Mouse (Mus musculus) cerebellum, adult 11-12 months (tissue): ENCODE measurements around the gene Reep1.
A peak's percentile ranks its signal among the peaks of the same experiment; 100 is the strongest.
"Not testable (repeated sequence)": the region's sequence is repeated elsewhere in the genome, so short reads cannot be mapped to it uniquely, and the experiment has no call there.

Experiments used
- DNase-seq: peaks from one replicate; pipeline ENCODE4 v3.0.0; 2022

Gene Reep1

DNA sequence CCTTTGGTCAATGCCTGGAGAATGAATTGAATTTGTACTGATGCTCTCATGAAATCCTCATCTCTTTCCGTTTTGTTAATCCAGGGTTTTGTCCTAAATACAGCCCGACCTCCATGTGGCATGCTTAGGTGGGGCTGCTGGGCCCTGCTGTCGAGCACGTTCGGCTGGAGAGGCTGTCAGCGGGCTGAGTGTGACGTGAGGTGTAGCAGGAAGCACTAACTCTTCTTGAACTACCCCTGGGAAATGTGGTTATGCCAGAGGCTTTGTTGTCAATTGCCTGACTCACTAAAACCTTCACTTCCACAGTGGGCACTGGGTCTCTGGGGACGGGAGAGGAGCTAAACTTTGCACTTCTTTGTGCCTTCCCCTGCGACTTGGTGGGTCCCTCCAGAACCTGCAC is 81.0 kb downstream of the Reep1 start:
- no peak for DNase-seq

DNA sequence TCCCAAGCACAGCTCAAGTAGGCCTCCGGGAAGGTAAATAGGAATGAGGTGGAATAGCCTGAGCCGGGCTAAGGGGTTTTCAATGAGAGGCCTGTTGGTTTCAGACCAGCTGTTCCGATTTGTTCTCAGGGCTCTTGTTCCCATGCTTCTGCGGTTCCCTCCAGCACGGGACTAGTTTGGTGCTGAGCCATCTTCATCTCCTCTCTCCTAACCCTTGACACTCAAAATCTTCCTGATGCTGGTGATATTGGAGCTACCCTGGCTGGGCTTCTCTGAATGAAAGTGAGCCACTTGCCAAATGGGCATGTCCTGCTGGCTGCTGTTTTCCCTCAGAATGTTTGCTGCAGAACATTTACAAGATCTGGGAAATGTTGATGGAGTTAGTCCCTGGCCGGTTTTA is 84.4 kb downstream of the Reep1 start:
- DNase-seq = no peak

DNA sequence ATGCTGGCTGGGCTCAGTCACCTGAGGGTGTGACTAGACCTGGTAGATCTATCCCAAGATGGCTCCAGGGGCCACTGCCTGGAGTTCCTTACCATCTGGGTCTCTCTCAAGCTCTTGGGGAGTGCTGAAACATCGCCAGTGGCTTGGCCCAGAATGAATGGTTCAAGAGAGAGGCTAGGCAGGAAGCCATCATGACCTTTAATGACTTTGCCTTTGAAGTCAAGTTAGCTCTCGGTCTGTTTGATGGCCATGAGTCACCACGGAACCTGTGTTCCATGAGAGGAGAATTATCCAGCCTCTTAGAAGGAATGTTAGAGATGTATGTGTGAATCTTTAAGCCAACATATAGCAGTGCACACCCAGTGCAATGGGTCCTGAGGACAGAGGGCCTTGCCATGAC is 92.0 kb downstream of the Reep1 start:
- DNase-seq = no peak

DNA sequence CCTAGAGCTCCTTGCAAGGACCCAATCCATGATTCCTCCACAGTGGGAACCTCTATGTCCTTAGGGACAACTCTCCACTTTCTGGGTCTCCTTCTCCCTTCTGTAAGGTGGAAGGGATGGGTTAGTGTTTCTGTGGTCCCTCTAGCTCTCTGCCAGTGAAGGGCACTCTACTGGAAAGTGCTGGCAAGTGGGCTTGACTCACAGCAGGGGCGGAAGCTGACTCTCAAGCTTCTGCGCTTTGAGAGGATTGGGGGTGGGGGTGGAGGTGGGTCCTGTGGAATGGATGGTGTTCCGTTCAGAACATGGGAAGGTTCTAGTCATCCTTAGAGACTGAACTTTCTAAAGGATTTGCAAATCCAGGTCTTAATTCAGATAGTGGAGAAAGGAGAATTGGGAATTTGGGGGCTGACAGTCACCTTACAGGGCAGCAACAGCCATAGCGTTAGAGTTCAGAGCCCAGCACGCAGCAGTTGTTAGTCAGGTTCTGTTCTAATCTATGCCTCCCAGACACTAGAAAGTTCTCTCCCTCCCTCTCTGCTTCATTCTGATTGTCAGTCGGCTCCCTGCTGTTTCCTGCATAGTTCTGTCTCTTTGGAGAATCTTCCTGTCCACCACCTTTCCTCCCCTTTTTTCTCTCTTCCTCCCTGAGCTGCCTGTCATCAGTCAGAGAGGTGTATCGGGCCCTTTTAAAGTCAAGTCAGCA is 93.8 kb downstream of the Reep1 start:
- no peak for DNase-seq

DNA sequence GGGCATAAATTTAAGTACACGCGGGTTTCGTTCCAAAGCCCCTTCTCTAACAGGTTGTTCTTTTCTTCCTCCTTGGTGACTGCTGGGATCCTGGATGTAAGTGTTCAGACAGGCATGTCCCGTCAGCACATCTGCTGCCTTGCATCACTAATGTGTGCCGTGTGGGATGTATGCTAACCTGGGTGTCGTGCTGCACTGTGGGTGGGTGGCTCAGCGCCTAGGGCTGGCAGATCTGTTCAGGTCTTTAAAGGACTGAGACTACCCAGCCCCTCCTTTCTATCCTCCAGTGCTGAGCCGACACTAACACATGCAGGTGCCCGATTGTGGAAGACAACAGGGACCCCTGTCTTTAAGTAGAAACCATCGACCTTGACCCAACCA is 94.3 kb downstream of the Reep1 start:
- no peak for DNase-seq

- DNase-seq = no peak
These were observed 96.2 kb downstream of the Reep1 start for GRCm38 (mm10) chr6:71803609-71804008.

DNA sequence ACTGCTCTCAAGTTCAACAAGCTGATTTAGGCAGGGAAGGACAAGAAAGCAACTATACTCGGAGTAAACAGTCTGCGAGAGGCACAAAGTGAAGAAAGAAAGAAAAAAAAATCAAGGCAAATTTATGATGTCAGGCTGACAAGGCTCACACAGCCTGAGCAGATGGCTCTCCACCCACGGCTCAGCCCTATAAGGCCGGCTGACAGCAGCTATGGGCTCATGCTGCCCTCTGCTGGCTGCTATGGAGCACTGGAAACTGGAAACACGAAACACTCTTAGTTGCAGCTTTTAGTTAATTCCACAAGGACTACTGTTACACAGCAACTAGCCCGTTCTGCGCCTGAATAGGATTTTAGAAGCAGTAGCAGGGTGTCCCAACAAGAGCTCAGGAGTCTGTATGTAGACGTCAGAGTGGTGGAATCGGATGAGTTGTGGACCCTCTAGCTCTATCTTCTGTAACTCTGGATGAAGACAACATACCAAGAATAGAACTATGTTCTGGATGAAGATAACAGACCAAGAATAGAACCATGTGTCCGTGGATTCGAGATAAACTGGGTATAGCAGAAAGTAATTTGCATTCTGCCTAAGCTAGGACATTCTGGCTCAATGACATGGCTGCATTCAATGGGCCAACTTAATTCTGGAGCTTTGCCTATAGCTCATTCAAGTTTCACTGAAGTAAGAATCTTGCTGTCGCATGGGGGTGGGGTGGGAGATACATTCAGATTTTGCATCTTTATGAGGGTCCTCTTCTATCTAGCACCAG is 96.9 kb downstream of the Reep1 start:
- peak; percentile 74 for DNase-seq

- no peak for DNase-seq
These were observed 99.4 kb downstream of the Reep1 start for GRCm38 (mm10) chr6:71806713-71807112.

GRCm38 (mm10) chr6:71809890-71810289 is 102.5 kb downstream of the Reep1 start:
- DNase-seq = no peak

- DNase-seq = no peak
These were observed 105.5 kb downstream of the Reep1 start for GRCm38 (mm10) chr6:71812820-71813219.

- no peak for DNase-seq
These were observed 112.5 kb downstream of the Reep1 start for GRCm38 (mm10) chr6:71819764-71820292.

DNA sequence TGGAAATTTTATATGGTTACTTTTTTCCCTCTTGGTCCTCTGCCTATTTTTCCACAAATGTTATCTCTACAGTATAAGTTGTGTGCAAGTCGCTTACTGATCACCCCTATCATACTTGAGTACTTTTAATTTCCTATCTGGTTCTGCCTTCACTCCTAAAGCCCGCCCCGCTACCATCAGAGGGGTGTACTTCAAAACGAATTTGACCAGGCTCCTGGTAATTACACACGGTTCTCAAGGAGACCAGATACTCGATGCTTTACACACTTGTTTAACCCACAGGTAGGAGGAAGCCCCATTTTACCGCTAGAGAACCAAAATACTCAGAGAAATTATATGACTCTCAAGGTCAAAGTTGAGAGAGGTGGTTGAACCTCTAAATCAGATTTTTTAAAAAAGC is 115.7 kb downstream of the Reep1 start:
- DNase-seq = no peak

DNA sequence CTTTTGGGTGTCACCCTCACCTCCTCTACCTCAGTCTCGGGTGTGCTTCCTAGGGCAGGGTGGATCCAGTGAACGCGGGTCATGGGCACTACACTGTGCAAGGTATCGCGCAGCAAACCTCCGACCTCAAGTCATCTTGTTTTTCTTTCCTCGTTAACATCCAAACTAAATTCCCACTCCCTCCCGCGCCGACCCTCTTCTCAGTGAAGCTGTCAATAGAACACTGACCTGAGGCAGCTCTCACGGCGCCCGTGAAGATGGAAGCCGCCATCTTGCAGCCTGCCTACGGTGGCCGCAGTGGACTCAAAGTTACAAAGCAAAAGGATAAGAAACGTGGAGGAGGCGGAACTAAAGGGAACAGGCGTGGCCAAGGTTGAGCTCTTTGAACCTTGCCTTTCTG is 116.1 kb downstream of the Reep1 start:
- DNase-seq = peak; percentile 82

- no peak for DNase-seq
These were observed 116.6 kb downstream of the Reep1 start for GRCm38 (mm10) chr6:71823961-71824360.

DNA sequence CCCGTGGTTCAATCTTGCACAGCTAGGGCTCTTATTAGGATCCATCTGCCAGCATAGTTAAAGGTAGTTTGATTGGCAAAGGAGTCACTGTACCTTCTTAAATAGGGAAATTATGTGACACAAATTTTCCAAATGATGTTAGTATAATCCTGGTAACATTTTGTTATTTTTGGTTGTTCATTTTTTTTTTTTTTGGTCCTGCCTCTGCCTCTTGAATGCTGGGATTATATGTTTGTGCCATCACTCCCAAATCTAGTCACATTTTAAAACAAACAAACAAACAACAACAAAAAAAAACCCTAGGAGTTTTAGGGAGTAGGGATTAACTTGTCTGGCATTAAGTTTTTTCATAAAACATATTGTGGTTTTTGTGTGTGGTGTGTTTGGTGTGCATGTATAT is 119.5 kb downstream of the Reep1 start, which contains the start of gene Mrpl35:
TSS of gene Mrpl35 (minus strand) at position 101 of the 400 bp plus-strand sequence.
- no peak for DNase-seq

- peak; percentile 29 for DNase-seq
These were observed 122.4 kb downstream of the Reep1 start for GRCm38 (mm10) chr6:71829768-71830167.

- DNase-seq = peak; percentile 99
These were observed 123.6 kb downstream of the Reep1 start, which contains the start of gene Immt for GRCm38 (mm10) chr6:71830690-71831580. TSS of gene Immt (plus strand) at chr6:71831331.

DNA sequence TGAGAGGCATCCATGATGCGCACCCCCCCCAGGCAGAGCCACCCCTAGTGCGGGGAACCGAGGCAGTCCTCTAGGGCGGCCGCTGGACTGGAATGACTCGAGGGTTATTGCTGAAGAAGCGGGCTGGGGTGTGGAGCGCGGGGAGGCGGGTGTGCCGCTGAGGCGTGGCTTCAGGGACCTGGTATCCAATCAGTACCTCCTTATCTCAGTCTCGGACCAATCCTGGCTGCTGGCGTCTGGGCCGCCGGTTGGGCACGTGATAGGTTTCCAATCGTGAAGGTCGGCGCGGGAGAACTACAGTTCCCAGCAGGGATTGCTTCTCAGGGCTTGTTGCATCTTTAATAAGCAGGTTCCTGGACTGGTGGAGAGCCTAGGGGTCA is 124.2 kb downstream of the Reep1 start:
- peak; percentile 97 for DNase-seq

GRCm38 (mm10) chr6:71836811-71837210 is 129.4 kb downstream of the Reep1 start:
- DNase-seq = peak; percentile 36

DNA sequence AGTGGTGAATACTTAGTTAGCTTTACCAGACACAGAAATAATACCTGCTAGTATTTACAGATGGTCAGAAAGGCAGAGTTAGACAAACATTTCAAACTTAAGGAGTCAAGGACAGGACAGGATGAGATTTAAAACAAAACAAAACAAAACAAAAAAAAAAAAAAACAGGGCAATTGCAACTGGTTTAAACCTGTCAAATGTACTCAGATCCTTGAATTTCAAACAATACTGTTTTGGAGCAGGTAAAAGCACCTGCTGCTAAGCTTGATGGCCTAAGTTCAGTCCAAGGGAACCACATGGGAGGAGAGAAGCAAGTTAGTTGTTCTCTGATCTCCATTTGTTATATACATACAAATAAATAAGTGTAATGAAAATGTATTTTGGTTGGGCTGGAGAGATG is 132.5 kb downstream of the Reep1 start:
- no peak for DNase-seq

DNA sequence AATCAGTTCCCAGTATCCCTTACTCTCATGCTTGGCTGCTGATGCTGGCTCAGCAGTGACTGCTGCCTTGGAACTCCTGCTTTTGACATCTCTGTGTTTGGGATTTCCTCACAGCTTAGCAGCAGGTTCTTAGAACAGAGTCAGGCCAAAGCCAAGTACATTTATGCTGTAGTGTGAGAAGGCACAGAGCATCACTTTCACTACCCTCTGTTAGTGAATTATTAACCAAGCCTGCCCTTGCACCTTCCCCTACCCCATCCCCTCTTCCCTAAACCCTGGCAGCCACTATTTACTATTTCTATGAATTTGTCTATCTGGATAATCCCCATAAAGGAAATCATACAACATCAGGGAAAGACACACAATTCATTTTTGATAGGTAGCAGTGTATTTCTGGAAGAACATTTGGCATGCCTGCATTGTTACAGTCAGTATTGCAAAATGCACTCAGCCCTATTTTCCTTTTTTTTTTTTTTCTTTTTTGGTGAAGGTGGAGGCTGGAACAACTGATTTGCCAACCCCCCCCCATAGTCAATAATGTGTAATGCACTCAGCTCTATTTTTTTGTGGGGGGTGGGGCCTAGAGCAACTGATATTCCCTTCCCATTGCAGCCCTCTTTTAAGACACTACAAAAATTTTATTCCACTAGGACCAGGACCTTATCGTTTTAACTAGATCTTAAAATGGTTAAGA is 133.4 kb downstream of the Reep1 start:
- no peak for DNase-seq

DNA sequence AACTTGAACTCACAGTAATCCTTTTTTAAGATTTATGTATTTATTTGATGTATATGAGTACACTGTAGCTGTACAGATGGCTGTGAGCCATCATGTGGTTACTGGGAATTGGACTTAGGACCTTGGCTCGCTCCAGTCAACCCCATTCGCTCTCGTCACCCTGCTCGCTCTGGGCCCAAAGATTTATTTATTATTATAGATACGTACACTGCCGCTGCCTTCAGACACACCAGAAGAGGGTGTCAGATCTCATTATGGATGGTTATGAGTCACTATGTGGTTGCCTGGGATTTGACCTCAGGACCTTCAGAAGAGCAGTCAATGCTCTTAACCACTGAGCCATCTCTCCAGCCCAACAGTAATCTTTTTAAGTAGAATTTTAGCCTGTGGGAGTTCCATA is 139.5 kb downstream of the Reep1 start:
- DNase-seq = not testable (repeated sequence)
